Mouse (Mus musculus): ENCODE results near the gene Pcolce2.

The Pcolce2 gene

GRCm38 (mm10) chr9:95654356-95654755 is 17.0 kb downstream of the Pcolce2 start:
- no peak for DNase-seq (ENCODE audit: low spot score)

- no peak for DNase-seq (ENCODE audit: low spot score)
These were observed 20.5 kb downstream of the Pcolce2 start for GRCm38 (mm10) chr9:95657941-95658340.

GRCm38 (mm10) chr9:95664290-95664989 is 27.0 kb downstream of the Pcolce2 start:
- DNase-seq (ENCODE audit: low spot score) = no peak

- DNase-seq (ENCODE audit: low spot score) = no peak
These were observed 28.4 kb downstream of the Pcolce2 start for GRCm38 (mm10) chr9:95665835-95666234.

GRCm38 (mm10) chr9:95667836-95668235 is 30.4 kb downstream of the Pcolce2 start:
- no peak for DNase-seq (ENCODE audit: low spot score)

GRCm38 (mm10) chr9:95668306-95668705 is 30.9 kb downstream of the Pcolce2 start:
- DNase-seq (ENCODE audit: low spot score) = no peak

- DNase-seq (ENCODE audit: low spot score) = no peak
These were observed 34.9 kb downstream of the Pcolce2 start for GRCm38 (mm10) chr9:95672331-95672730.

GRCm38 (mm10) chr9:95672760-95673159 is 35.4 kb downstream of the Pcolce2 start:
- no peak for DNase-seq (ENCODE audit: low spot score)

- peak; percentile 41 for DNase-seq (ENCODE audit: low spot score)
These were observed 37.8 kb downstream of the Pcolce2 start for GRCm38 (mm10) chr9:95675064-95675699.

GRCm38 (mm10) chr9:95676021-95676420 is 38.6 kb downstream of the Pcolce2 start:
- no peak for DNase-seq (ENCODE audit: low spot score)

- no peak for DNase-seq (ENCODE audit: low spot score)
These were observed 42.6 kb downstream of the Pcolce2 start for GRCm38 (mm10) chr9:95679966-95680365.

- no peak for DNase-seq (ENCODE audit: low spot score)
These were observed 43.3 kb downstream of the Pcolce2 start for GRCm38 (mm10) chr9:95680691-95681090.

- DNase-seq (ENCODE audit: low spot score) = no peak
These were observed 48.4 kb downstream of the Pcolce2 start for GRCm38 (mm10) chr9:95685660-95686440.

GRCm38 (mm10) chr9:95688064-95688463 is 50.7 kb downstream of the Pcolce2 start:
- no peak for DNase-seq (ENCODE audit: low spot score)

- no peak for DNase-seq (ENCODE audit: low spot score)
These were observed 55.4 kb downstream of the Pcolce2 start for GRCm38 (mm10) chr9:95692823-95693222.

GRCm38 (mm10) chr9:95693528-95694100 is 56.2 kb downstream of the Pcolce2 start:
- DNase-seq (ENCODE audit: low spot score) = no peak

GRCm38 (mm10) chr9:95694526-95694925 is 57.1 kb downstream of the Pcolce2 start:
- no peak for DNase-seq (ENCODE audit: low spot score)

- no peak for DNase-seq (ENCODE audit: low spot score)
These were observed 57.6 kb downstream of the Pcolce2 start for GRCm38 (mm10) chr9:95695023-95695422.

- no peak for DNase-seq (ENCODE audit: low spot score)
These were observed 59.2 kb downstream of the Pcolce2 start for GRCm38 (mm10) chr9:95696581-95696980.

- no peak for DNase-seq (ENCODE audit: low spot score)
These were observed 60.4 kb downstream of the Pcolce2 start for GRCm38 (mm10) chr9:95697808-95698207.

- DNase-seq (ENCODE audit: low spot score) = no peak
These were observed 61.9 kb downstream of the Pcolce2 start for GRCm38 (mm10) chr9:95699273-95699672.

GRCm38 (mm10) chr9:95704078-95704477 is 66.7 kb downstream of the Pcolce2 start:
- DNase-seq (ENCODE audit: low spot score) = no peak

- DNase-seq (ENCODE audit: low spot score) = no peak
These were observed 68.0 kb downstream of the Pcolce2 start for GRCm38 (mm10) chr9:95705371-95705770.

Measured in ovary, adult 18-20 months (tissue).